Mouse (Mus musculus) neural tube, embryonic 10.5 days (tissue): ENCODE results near the gene Sema4c.
A peak's percentile ranks its signal among the peaks of the same experiment; 100 is the strongest.

Experiments used
- DNase-seq: peaks from one replicate; pipeline ENCODE4 v3.0.0-alpha.2; 2017; ENCODE audit warnings: low spot score; ENCODE audit errors: extremely low spot score

The Sema4c gene

DNA sequence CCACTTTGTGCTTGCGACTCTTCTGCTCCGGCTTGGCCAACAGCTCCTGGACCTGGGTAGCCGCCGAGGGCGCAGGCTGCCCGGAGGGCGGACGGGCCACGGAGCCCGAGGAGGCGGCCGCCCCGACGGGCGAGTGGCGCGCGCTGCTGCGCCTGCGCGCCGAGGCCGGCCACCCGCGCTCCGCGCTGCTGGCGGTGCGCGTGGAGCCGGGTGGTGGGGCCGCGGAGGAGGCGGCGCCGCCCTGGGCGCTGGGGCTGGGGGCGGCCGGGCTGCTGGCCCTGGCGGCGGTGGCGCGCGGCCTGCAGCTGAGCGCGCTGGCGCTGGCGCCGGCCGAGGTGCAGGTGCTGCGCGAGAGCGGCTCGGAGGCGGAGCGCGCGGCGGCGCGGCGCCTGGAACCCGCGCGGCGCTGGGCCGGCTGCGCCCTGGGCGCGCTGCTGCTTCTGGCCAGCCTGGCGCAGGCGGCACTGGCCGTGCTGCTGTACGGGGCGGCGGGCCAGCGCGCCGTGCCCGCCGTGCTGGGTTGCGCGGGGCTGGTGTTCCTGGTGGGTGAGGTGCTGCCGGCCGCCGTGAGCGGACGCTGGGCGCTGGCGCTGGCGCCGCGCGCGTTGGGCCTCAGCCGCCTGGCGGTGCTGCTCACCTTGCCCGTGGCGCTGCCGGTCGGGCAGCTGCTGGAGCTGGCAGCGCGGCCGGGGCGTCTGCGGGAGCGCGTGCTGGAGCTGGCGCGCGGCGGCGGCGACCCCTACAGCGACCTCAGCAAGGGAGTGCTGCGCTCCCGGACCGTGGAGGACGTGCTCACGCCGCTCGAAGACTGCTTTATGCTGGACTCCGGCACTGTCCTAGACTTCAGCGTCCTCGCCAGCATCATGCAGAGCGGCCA lies 45.8 kb downstream of the Sema4c start:
- peak; percentile 69 for DNase-seq

DNA sequence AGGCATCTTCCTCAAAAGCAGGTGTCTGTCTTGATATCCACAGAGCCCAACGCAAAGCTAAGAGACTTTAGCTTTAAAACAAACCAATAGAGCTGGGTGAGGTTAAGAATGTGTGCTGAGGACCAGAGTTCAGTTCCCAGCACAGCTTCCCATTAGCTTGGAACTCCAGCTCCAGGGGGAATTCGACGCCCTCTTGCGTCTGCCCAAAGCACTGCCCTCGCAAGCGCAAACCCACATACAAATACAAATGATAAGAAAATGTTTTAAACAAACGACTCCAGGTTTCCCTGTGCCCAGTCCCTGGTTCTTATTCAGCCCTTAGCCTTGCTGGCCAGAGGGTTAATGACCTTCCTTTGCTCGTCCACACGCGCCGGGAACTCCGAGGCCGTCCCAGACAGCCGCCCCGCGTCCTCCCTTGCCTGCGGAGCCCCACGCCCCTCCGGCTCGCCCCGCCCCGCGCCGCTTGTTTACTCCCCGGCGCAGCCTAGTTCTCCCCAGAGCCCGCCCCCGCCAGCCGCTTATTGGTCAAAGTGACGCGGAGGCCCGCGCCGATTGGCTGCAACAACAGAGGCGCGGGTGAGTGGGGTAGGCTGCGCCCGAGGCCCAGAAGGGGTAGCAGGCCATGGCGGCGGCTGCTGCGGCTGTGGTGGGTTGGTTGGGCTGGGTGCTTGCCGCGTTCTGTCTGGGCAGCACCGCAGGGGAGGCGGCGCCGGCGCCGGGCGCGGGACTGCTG lies 46.7 kb downstream of the Sema4c start, which contains the start of gene Cnnm3:
Gene Cnnm3, plus strand, starts transcription at position 579 of the 733 bp plus-strand sequence.
- DNase-seq: peak; percentile 100

DNA sequence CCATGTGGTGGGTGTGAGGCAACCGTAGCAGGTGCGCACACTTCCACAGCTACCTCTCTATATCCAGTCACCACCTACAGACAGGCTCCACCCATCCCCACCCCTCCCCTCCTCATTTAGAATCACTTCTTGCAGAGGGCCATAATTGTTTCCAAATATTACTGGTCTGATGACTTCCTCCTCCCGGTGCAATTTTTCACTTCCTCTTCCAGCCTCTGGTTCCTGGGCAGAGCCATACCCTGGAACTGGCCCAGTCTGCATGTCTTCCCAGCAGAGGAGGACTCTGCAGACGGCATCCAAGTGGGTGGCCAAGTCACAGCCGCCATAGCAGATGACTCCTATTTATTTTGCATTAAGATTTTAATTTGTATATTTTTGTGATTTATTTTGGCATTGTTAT lies 49.9 kb downstream of the Sema4c start:
- no peak for DNase-seq

DNA sequence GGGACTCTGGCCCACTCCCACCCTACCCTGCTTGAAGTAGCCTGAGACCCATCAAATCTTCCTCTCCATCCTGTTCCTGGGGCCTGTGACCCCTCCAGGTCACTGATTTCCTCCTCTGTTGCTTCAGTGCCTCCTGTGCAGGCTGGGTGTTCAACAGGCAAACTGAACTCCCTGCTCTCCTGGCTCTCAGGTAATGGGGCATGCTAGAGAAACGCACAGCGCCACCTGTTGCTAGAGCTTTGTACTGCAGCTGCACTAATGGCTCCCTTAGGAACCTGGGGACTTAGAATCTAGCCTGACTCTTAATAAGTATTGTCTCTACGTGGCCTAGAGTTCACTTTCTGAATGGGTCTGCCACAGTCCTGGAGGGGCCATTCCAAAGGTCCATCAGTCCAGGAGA lies 56.9 kb downstream of the Sema4c start:
- DNase-seq: peak; percentile 81
